Mouse (Mus musculus) thymus, adult 2 months (tissue): ENCODE results near the gene Mras. TPM values are rescaled to one million over a fixed set of nuclear protein-coding genes. Genes with fewer than 3 reads are reported as not detected.

Experiments used
- DNase-seq: peaks from one replicate; pipeline ENCODE4 v3.0.0; 2021
- H3K27ac ChIP-seq: fragments of 200-500 bp; 2 replicates; pipeline ENCODE4 v1.5.1; 2012; ENCODE audit warnings: low read length, control low read depth; ENCODE audit not compliant: control insufficient read depth, insufficient read depth
- H3K27me3 ChIP-seq: fragments of 200-500 bp; 2 replicates; pipeline ENCODE4 v1.6.1; 2012; ENCODE audit warnings: mild to moderate bottlenecking, low read length, moderate library complexity, mixed read lengths; ENCODE audit not compliant: control insufficient read depth, insufficient read depth
- H3K36me3 ChIP-seq: fragments of 200-500 bp; 2 replicates; pipeline ENCODE4 v1.6.1; 2012; ENCODE audit warnings: mild to moderate bottlenecking, low read length, moderate library complexity; ENCODE audit not compliant: control insufficient read depth, insufficient read depth
- H3K4me1 ChIP-seq: fragments of 200-500 bp; replicated peaks from 2 replicates; pipeline ENCODE4 v1.6.1; 2012; ENCODE audit warnings: low read length; ENCODE audit not compliant: control insufficient read depth, insufficient read depth
- H3K4me3 ChIP-seq: fragments of 200-500 bp; 2 replicates; pipeline ENCODE4 v1.5.1; 2012; ENCODE audit warnings: mild to moderate bottlenecking, low read length, control low read depth, moderate library complexity; ENCODE audit not compliant: control insufficient read depth, insufficient read depth
- CTCF ChIP-seq: fragments of 200-500 bp; IDR thresholded peaks from 2 replicates; pipeline ENCODE4 v1.5.1; 2012; ENCODE audit warnings: mild to moderate bottlenecking, control low read depth, low read length, moderate library complexity, borderline replicate concordance; ENCODE audit not compliant: control insufficient read depth, poor library complexity, insufficient read depth; ENCODE audit errors: extremely low read depth
- POLR2A ChIP-seq: fragments of 200-500 bp; IDR thresholded peaks from 2 replicates; pipeline ENCODE4 v1.6.1; 2012; ENCODE audit warnings: mild to moderate bottlenecking, low read length, control low read depth, moderate library complexity; ENCODE audit not compliant: control insufficient read depth, poor library complexity, insufficient read depth; ENCODE audit errors: extremely low read depth
- WGBS: fragments of 180-500 bp; shearing (Covaris S2); methylation state at CpG from one replicate; pipeline ENCODE4 v1.1.7; 2018; 5-methylcytosine and 5-hydroxymethylcytosine counted together
- polyA plus RNA-seq: library from polyadenylated mRNA; depleted of rRNA; stranded (reverse); fragments of >200 nt; gene quantifications from 2 replicates; pipeline ENCODE4 v1.2.3, GENCODE M21; 2012

Gene Mras
- polyA plus RNA-seq, 1 experiment, result 14.9 TPM

DNA sequence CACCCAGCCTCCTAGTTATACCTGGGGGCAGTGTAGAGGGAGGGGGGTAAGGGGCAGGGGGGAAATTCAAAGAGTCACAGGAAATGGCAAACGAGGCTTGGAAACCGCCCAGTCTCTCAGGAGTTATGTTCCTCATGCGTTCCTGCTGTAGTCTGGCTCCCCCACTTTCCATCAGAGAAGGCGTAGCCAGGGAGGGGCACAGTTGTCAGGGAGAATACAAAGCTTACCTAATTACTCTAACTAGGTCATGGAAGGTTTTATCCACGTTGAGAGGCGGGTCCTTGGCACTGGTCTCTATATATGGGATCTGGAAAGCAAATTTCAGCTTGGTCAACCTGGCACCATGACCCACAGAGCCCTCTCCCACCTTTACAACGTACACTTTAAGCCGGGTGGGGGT is 47.7 kb downstream of the Mras start:
- TF ChIP-seq POLR2A (no peak), CTCF (no peak)
- no peak overlapping the region for H3K27ac ChIP-seq
- H3K27me3 ChIP-seq, result no peaks in the 10 kb centered on the region
- no peak for DNase-seq
- 74% methylated on average over 8 of the region's 8 CpGs for WGBS
- H3K36me3 ChIP-seq, result no peaks in the 10 kb centered on the region
- no peaks in the 10 kb centered on the region for H3K4me1 ChIP-seq
- H3K4me3 ChIP-seq, result no peak overlapping the region

DNA sequence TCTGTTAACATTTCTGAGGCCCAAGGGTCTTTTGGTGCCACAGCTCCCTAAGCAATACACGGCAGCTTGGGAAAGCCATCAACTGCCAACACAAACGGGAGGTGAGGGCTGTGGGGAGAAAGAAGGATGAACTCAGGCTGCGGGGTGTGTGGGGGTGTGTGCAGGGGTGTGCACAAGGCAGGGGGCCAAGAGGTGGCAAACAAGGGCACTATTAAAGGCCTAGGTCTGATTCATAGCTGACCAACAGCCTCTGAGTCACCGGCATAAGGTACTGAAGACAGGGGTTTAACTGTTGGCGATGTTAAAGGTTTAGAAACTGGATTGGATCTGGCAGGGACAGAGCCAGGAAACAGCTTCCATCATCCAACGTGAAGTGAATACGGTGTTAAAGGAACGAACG is 48.3 kb downstream of the Mras start:
- Histone ChIP-seq H3K4me3 (no peak overlapping the region), H3K4me1 (no peaks in the 10 kb centered on the region), H3K27me3 (no peaks in the 10 kb centered on the region), H3K27ac (no peak overlapping the region), H3K36me3 (no peaks in the 10 kb centered on the region)
- DNase-seq, result no peak
- TF ChIP-seq POLR2A (no peak), CTCF (no peak)
- 94% methylated on average over 9 of the region's 9 CpGs for WGBS

GRCm38 (mm10) chr9:99388078-99388477 is 49.1 kb downstream of the Mras start:
- no peak for TF ChIP-seq POLR2A

DNA sequence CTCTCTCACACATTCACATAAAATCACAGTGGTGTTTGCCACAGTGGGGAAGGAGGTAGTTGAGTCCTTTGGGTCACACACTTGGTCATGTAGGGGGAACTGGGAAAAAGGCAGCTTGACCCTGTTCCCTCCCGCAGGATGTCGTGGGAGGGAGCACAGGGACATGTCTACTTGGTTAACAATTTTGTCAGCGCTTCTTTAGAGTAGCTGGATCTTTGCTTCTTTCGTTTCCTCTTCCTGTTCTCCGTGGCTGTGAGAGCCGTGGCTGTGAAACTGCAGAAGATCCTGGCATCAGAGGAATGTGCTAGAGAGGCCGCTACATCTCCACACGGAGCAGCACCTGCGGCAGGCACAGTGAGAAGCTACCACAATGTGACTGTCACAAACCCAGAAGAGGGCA is 54.6 kb downstream of the Mras start:
- Histone ChIP-seq H3K27me3 (no peaks in the 10 kb centered on the region), H3K27ac (no peak overlapping the region), H3K4me3 (no peak overlapping the region), H3K36me3 (no peaks in the 10 kb centered on the region), H3K4me1 (no peaks in the 10 kb centered on the region; the same call in 1 of the 2 replicates)
- DNase-seq, result no peak
- 57% methylated on average over 9 of the region's 9 CpGs for WGBS
- TF ChIP-seq POLR2A (no peak), CTCF (no peak)

More at GRCm38 (mm10) chr9:99388078-99388477, 49.1 kb downstream of the Mras start:
- Histone ChIP-seq H3K4me3 (no peak overlapping the region), H3K36me3 (no peaks in the 10 kb centered on the region), H3K27ac (no peak overlapping the region), H3K4me1 (no peaks in the 10 kb centered on the region), H3K27me3 (no peaks in the 10 kb centered on the region)
- no peak for DNase-seq
- WGBS, result 92% methylated on average over 5 of the region's 5 CpGs

- no peak for DNase-seq
- WGBS, result 63% methylated on average over 5 of the region's 5 CpGs
These were observed 58.0 kb downstream of the Mras start for GRCm38 (mm10) chr9:99379194-99379593.

DNA sequence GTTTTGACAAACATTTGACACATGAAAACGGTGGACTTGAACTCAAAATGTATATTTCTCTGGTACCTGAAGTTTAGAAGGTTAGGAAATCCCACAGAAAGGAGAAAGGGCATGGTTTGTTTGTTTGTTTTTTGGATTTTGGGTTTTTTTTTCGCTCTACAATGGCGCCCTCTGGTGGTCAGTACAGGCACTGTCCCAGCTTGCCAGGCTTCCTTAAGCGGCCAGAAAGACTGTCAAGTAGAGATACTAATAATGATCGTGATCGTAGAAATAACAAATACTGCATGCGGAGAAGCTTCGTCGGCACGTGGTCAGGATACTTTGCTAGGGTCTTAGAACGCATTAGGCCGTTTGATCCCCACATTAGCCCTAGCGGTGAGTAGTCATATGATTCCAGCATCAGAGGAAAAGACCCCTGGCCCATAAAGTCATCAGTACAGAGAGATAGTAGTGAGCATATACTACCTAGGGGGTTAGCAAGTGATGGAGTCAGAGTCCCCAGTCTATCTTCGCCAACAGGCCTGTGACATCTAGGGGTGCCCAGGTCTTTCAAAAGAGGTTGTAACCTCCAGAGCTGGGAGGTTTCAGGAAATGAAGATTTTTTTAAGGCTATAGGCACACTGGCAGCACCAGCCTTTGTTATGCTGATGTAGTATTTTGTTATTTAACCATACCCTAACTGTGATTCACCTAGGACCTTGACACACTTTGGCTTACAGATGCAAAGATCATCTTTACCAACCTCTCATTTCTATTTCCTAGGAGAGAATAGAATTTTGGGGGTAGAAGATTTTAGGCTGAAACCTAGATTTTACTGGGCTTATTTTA is 60.4 kb downstream of the Mras start:
- H3K27ac ChIP-seq, result no peak overlapping the region
- H3K27me3 ChIP-seq, result no peaks in the 10 kb centered on the region
- WGBS, result 8% methylated on average over 14 of the region's 14 CpGs
- H3K36me3 ChIP-seq, result no peaks in the 10 kb centered on the region
- TF ChIP-seq POLR2A, result no peak
- no peak for TF ChIP-seq CTCF
- peak; percentile 31 for DNase-seq
- H3K4me1 ChIP-seq, result no peaks in the 10 kb centered on the region; the same call in 1 of the 2 replicates
- H3K4me3 ChIP-seq, result no peak overlapping the region

More at GRCm38 (mm10) chr9:99379194-99379593, 58.0 kb downstream of the Mras start:
- Histone ChIP-seq H3K4me3 (no peak overlapping the region), H3K27ac (no peak overlapping the region), H3K27me3 (no peaks in the 10 kb centered on the region), H3K36me3 (no peaks in the 10 kb centered on the region), H3K4me1 (no peaks in the 10 kb centered on the region; the same call in 1 of the 2 replicates)
- TF ChIP-seq CTCF, result no peak
- TF ChIP-seq POLR2A, result no peak
